Mouse (Mus musculus): Measurements from ENCODE around the gene Smtnl2.

GRCm38 (mm10) chr11:72353186-72353585, 58.3 kb downstream of the Smtnl2 start:
- TF ChIP-seq HCFC1 (IDR thresholded peaks at IDR 0.05; ENCODE audit: borderline replicate concordance, insufficient read depth, low read length) (no peak), CHD2 (IDR thresholded peaks at IDR 0.05; ENCODE audit: low read depth, low read length) (no peak)

Measured in ES-E14 (cell line).